Mouse (Mus musculus): ENCODE results near the gene Sprn. TPM values are rescaled to one million over a fixed set of nuclear protein-coding genes. Genes with fewer than 3 reads are reported as not detected.

The Sprn gene
- polyA plus RNA-seq (2012; rRNA removed) = 0.93 and 1.4 TPM in 2 replicates

GRCm38 (mm10) chr7:140154218-140154927 is at the start of gene Sprn:
TSS of gene Sprn (minus strand) at chr7:140154877.

GRCm38 (mm10) chr7:140172936-140173335 is 18.3 kb upstream of the Sprn start, which contains the start of gene Olfr523:
TSS of gene Olfr523 (plus strand) at chr7:140173217.

GRCm38 (mm10) chr7:140164664-140165063 is 10.0 kb upstream of the Sprn start, which contains the start of gene Olfr522:
TSS of gene Olfr522 (minus strand) at chr7:140164764.

GRCm38 (mm10) chr7:140137135-140138020 is 17.3 kb downstream of the Sprn start, which contains the start of gene Mtg1:
TSS of gene Mtg1 (plus strand) at chr7:140137564.

GRCm38 (mm10) chr7:140116329-140117054 is 38.2 kb downstream of the Sprn start, which contains the start of gene Echs1:
TSS of gene Echs1 (minus strand) at chr7:140116476.

GRCm38 (mm10) chr7:140115583-140116328 is 38.9 kb downstream of the Sprn start, which contains the start of gene Paox:
TSS of gene Paox (plus strand) at chr7:140115799.

GRCm38 (mm10) chr7:140101993-140102860 is 52.5 kb downstream of the Sprn start, which contains the start of gene Fuom:
TSS of gene Fuom (minus strand) at chr7:140102441.

Other genes with a start within 250 kb of the Sprn start
- gene Utf1, start 211.1 kb downstream of the Sprn start, polyA plus RNA-seq (2012; rRNA removed) = 0.23 TPM in 1 of 2 replicates, not detected in the other
- 0.16 TPM in 2 replicates for gene 6430531B16Rik, start 176.1 kb downstream of the Sprn start, polyA plus RNA-seq (2012; rRNA removed)
- gene Adam8, start 162.3 kb downstream of the Sprn start, polyA plus RNA-seq (2012; rRNA removed) = 4.5 and 5.3 TPM in 2 replicates
- 55.6 and 88.0 TPM in 2 replicates for gene Zfp511, start 118.5 kb downstream of the Sprn start, polyA plus RNA-seq (2012; rRNA removed)
- 13.5 and 15.3 TPM in 2 replicates for gene Tubgcp2, start 118.2 kb downstream of the Sprn start, polyA plus RNA-seq (2012; rRNA removed)
- 0.08 and 0.16 TPM in 2 replicates for gene Msx3, start 105.8 kb downstream of the Sprn start, polyA plus RNA-seq (2012; rRNA removed)
- gene Caly, start 72.3 kb downstream of the Sprn start, polyA plus RNA-seq (2012; rRNA removed) = 4.1 and 5.0 TPM in 2 replicates
- gene Prap1, start 61.5 kb downstream of the Sprn start, polyA plus RNA-seq (2012; rRNA removed) = 14.8 and 25.0 TPM in 2 replicates
- gene Fuom, start 52.4 kb downstream of the Sprn start, polyA plus RNA-seq (2012; rRNA removed) = 100 and 110 TPM in 2 replicates
- gene Paox, start 39.1 kb downstream of the Sprn start, polyA plus RNA-seq (2012; rRNA removed) = 8.3 and 9.1 TPM in 2 replicates
- gene Echs1, start 38.4 kb downstream of the Sprn start, polyA plus RNA-seq (2012; rRNA removed) = 112 and 131 TPM in 2 replicates
- 14.0 and 15.3 TPM in 2 replicates for gene Mtg1, start 17.3 kb downstream of the Sprn start, polyA plus RNA-seq (2012; rRNA removed)
- not detected in 2 replicates for gene Olfr522, start 9.9 kb upstream of the Sprn start, polyA plus RNA-seq (2012; rRNA removed)
- gene Olfr523, start 18.3 kb upstream of the Sprn start, polyA plus RNA-seq (2012; rRNA removed) = 0.10 TPM in 1 of 2 replicates, not detected in the other
- not detected in 2 replicates for gene Olfr524, start 51.1 kb upstream of the Sprn start, polyA plus RNA-seq (2012; rRNA removed)
- gene Cd163l1, start 63.4 kb upstream of the Sprn start, polyA plus RNA-seq (2012; rRNA removed) = 0.30 and 0.50 TPM in 2 replicates
- gene 5830411N06Rik, start 92.4 kb upstream of the Sprn start, polyA plus RNA-seq (2012; rRNA removed) = 0.16 TPM in 1 of 2 replicates, not detected in the other
- gene Olfr525, start 166.0 kb upstream of the Sprn start, polyA plus RNA-seq (2012; rRNA removed) = not detected in 2 replicates
- not detected in 2 replicates for gene Olfr527, start 179.1 kb upstream of the Sprn start, polyA plus RNA-seq (2012; rRNA removed)
- gene Olfr60, start 206.8 kb upstream of the Sprn start, polyA plus RNA-seq (2012; rRNA removed) = 0.29 and 0.58 TPM in 2 replicates
- gene Olfr530, start 221.5 kb upstream of the Sprn start, polyA plus RNA-seq (2012; rRNA removed) = not detected in 2 replicates
- gene Olfr531, start 248.0 kb upstream of the Sprn start, polyA plus RNA-seq (2012; rRNA removed) = not detected in 2 replicates

All from colon, adult 2 months (tissue).